Mouse (Mus musculus): ENCODE measurements around the gene Gm28551. TPM values are rescaled to one million over a fixed set of nuclear protein-coding genes. Genes with fewer than 3 reads are reported as not detected.

The Gm28551 gene
- polyA plus RNA-seq, 1 experiment, result 0.97 TPM

DNA sequence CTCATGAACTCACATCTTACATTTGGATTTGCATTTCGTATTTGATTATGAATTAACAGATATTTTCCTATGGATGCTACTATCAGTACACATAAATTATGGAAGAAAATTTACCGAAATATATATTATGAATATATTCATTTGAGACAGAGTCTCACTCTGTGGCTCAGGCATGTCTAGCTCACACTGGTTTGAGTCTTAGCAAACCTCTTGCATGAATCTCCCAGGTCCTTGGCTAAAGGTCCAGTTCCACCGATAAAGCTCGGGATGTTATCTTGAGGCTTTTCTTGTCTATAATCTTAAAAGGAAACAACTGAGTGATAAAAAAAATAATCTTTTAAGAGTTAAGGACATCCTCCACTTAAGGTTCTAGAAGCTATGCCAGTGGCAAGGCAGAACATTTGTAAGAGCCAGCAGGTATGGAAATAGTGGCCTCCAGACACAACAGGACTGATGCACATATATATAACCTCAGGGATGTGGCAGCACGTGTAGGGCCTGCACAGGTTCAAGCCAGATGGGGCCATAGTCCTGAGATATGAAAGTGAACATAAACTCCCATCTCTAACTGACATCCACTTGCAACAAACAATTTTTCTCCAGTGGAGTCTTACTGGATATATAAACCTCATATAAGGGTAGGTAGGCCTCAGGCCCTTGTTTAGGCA, 27.5 kb downstream of the Gm28551 start:
- no peak for DNase-seq (ENCODE audit: low read depth)
- no peak for TF ChIP-seq CTCF (IDR thresholded peaks at IDR 0.05; ENCODE audit: borderline replicate concordance, extremely low read depth, insufficient read depth, insufficient read length)
- no peak for TF ChIP-seq POLR2A (IDR thresholded peaks at IDR 0.05; ENCODE audit: borderline replicate concordance, extremely low read depth, insufficient read depth, insufficient read length, poor library complexity, severe bottlenecking)

DNA sequence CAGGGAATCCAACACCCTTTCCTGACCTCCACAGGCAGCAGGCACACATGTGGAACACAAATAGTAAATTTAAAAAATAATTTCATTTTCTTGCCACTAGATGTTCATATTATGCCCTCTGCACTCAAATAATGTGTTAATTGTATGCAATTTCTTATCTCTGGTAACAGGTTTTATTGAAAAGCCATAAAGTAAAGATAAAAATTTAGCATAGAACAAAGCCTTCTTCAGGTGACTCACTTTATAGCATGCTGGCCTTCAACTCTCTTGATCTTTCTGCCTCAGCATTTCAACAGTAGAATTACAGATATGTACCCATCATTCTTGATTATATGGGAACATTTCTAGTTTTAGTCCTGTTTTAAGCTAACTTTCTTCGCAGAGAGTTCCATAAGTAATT, 28.2 kb downstream of the Gm28551 start:
- no peak for DNase-seq (ENCODE audit: low read depth)
- TF ChIP-seq POLR2A (IDR thresholded peaks at IDR 0.05; ENCODE audit: borderline replicate concordance, extremely low read depth, insufficient read depth, insufficient read length, poor library complexity, severe bottlenecking) (no peak), CTCF (IDR thresholded peaks at IDR 0.05; ENCODE audit: borderline replicate concordance, extremely low read depth, insufficient read depth, insufficient read length) (no peak)

DNA sequence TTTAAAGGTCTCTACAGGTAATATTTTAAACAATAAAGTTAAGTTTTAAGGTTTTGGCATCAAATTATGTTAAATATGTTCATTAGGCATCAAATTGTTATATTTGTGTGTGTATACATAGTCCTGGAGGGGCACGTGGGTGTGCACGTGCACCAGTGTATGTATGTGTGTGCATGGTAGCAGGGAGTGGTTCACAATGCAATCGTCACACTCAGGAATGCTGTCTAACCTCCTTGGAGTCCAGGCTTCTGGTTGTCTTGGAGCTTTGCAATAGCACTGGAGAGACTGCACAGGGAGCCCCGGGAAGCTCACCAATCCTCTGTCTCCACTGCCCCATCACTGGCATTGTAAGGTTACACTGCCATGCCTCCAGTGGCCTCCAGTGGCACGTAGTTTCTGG, 29.2 kb downstream of the Gm28551 start:
- TF ChIP-seq CTCF (IDR thresholded peaks at IDR 0.05; ENCODE audit: borderline replicate concordance, extremely low read depth, insufficient read depth, insufficient read length) (no peak), POLR2A (IDR thresholded peaks at IDR 0.05; ENCODE audit: borderline replicate concordance, extremely low read depth, insufficient read depth, insufficient read length, poor library complexity, severe bottlenecking) (no peak)
- no peak for DNase-seq (ENCODE audit: low read depth)

DNA sequence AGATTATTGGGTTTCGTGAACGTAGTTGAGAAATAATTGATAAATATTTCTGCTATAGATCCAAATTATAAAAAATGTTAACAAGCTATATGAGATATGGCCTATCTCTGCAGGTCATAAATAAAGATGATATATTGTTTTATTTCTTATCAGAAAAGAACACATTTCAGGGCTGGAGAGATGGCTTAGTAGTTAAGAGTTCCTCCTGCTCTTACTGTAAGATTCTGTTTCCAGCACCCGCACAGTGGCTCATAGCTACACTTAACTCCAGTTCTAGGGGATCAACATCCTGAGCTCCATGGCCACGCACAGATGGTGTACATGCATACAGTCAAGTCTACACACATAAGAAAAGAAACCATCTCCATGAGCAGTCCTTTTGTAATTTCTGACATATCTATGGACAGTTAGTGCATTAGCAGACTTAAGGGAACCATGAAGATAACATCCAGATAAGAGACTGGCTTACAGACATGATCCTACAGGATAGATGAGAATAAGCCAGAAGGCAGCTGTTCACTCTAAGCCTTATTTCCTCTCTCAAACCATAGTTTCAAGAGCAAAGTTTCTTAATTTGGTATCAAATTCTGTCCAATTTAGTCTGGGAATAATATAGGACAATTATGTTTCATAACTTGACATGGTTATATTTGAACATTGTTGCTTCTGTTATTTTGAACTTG, 30.7 kb downstream of the Gm28551 start:
- no peak for TF ChIP-seq CTCF (IDR thresholded peaks at IDR 0.05; ENCODE audit: borderline replicate concordance, extremely low read depth, insufficient read depth, insufficient read length)
- TF ChIP-seq POLR2A (IDR thresholded peaks at IDR 0.05; ENCODE audit: borderline replicate concordance, extremely low read depth, insufficient read depth, insufficient read length, poor library complexity, severe bottlenecking), result no peak
- DNase-seq (ENCODE audit: low read depth), result no peak

DNA sequence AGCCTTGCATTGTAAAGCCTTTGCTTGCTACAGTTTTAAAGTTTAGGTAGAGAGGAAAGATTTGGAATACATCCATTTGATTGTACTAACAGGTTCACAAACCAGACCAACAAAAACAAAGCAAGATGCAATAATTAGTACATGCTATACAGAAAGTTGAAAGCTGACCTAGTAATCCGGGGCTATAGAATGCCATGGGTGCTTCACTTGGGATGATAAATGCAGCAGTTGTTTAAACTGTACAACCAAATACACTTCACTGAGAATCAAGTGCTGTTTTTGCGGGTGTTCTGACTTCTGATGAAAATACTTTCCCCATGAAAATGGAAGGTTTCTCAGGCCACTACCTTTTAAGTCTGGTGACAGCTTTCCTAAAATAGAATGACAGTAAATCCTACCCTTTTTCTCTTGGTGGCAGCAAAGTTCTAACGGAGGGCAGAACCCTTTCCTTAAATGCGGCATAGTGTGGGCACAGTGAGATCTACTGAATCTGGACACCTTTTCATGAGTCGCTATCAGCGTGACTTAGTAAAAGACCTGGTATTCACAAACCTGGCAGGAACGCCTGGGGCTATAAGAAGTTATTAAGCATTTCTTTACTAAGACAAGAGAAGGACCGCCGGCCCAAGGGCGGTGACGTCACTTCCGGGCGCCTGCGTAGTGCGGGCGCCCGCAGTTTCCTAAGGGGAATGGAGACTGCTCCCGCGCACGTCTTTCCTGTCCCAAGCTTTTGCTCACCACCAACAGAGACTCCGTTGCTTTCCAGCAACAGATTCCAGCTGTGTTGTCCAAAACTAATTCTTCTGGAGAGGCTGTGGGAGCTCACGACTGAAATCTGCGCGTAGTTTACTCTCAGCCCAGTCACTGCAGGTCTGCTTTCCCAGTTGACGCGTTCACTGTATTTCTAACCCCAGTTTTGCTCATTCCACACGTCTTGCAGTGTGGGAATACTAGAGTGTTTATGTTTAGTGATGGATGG, 39.2 kb downstream of the Gm28551 start, which contains the start of gene Osgepl1:
TSS of gene Osgepl1 (plus strand) at position 636 of the 979 bp plus-strand sequence.
- DNase-seq (ENCODE audit: low read depth), result peak; percentile 95
- TF ChIP-seq CTCF (IDR thresholded peaks at IDR 0.05; ENCODE audit: borderline replicate concordance, extremely low read depth, insufficient read depth, insufficient read length) (no peak), POLR2A (IDR thresholded peaks at IDR 0.05; ENCODE audit: borderline replicate concordance, extremely low read depth, insufficient read depth, insufficient read length, poor library complexity, severe bottlenecking) (peak; percentile 60; the same call in 1 of the 2 replicates)

DNA sequence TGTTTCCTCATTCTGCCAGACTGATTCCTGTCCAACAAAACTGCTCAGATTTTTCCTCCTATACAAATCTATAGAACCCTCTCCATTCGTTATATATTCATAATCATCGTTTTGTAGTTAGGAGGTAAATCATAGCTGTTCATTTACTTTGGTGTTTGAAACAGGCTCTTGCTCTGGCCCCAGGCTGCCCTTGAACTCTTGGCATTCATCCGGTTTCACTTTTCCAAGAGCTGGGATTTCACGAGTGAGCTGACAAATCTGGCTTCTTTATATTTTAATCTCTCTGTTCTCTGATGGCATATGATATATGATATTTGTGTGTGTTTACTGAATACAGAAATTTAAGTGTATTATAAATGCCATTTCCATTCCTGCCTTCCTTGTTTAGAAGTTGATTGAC, 52.0 kb downstream of the Gm28551 start:
- TF ChIP-seq POLR2A (IDR thresholded peaks at IDR 0.05; ENCODE audit: borderline replicate concordance, extremely low read depth, insufficient read depth, insufficient read length, poor library complexity, severe bottlenecking), result no peak
- no peak for TF ChIP-seq CTCF (IDR thresholded peaks at IDR 0.05; ENCODE audit: borderline replicate concordance, extremely low read depth, insufficient read depth, insufficient read length)
- no peak for DNase-seq (ENCODE audit: low read depth)

DNA sequence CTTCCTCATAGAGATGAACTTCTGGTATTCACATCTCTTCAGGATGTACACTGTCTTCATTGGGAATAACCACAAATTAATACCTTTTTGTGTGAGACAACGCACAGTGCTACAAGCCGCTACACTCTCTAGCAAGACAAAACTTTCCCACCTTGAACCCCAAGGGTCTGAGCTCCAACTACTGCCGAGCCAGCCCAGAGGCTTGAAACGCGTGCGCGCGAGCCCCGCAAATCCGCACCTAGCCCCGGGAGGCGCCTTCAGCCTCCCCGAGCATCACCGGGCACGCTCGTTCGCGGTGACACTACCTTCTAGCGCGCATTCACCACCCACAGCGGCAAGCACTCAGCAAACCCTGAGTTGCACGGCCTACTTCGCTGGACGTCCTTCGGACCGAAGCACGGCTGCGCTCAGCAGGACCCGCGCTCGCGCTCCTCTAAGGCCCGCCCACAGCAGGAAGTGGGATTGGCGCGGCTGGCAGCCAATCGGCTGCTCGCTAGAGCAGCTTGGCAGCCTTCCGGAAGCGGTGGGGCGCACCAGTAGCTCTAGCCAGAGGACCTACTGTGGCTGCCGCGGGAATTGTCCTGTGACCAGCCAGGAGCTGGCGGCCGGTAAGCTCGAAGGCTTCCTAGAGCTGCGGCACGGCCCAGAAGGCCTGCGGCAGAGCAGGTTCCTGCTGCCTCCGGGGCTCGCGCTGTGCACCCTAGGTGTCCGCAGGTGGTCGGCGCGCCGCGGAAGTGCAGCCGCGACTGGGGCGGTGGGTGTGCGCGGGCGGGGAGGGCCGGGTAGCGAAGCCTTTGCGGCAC, 55.7 kb downstream of the Gm28551 start, which contains the start of the genes Pms1, Ormdl1 and Gm28778:
TSS of gene Pms1 (minus strand) at position 438 of the 803 bp plus-strand sequence.
TSS of gene Ormdl1 (plus strand) at position 515 of the 803 bp plus-strand sequence.
TSS of gene Gm28778 (plus strand) at position 531 of the 803 bp plus-strand sequence.
- DNase-seq (ENCODE audit: low read depth), result peak; percentile 98
- TF ChIP-seq CTCF (IDR thresholded peaks at IDR 0.05; ENCODE audit: borderline replicate concordance, extremely low read depth, insufficient read depth, insufficient read length), result peak; percentile 18; the same call in 1 of the 2 replicates
- peak; percentile 70 for TF ChIP-seq POLR2A (IDR thresholded peaks at IDR 0.05; ENCODE audit: borderline replicate concordance, extremely low read depth, insufficient read depth, insufficient read length, poor library complexity, severe bottlenecking)

DNA sequence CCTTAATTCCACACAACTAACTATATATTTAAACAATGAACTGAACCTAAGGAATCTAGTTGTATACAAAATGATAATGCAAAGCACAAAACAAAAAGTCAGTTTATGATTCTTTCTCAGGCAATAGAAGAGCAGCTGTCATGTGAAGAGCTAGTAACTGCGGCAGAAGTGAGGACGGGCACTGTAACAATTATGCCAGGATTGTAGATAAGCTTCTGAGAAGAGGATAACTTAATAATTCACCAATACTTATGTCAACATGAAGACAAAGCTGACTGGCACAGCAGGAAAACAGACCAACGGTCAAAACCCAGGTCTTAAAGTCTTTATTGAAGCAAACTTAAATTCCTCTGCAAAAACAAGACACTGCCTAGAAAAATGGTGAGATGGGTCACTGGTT, 61.3 kb downstream of the Gm28551 start:
- TF ChIP-seq POLR2A (IDR thresholded peaks at IDR 0.05; ENCODE audit: borderline replicate concordance, extremely low read depth, insufficient read depth, insufficient read length, poor library complexity, severe bottlenecking) (no peak), CTCF (IDR thresholded peaks at IDR 0.05; ENCODE audit: borderline replicate concordance, extremely low read depth, insufficient read depth, insufficient read length) (no peak)
- no peak for DNase-seq (ENCODE audit: low read depth)

Other genes starting within 250 kb of the Gm28551 start
- 0.13 TPM in 1 of 2 replicates, not detected in the other for gene 1700019A02Rik, start 165.0 kb downstream of the Gm28551 start, polyA plus RNA-seq (2012; rRNA removed)
- 4.0 and 4.3 TPM in 2 replicates for gene Pms1, start 55.6 kb downstream of the Gm28551 start, polyA plus RNA-seq (2012; rRNA removed)
- 34.2 and 39.5 TPM in 2 replicates for gene Ormdl1, start 55.6 kb downstream of the Gm28551 start, polyA plus RNA-seq (2012; rRNA removed)
- 2.9 TPM in 2 replicates for gene Gm28778, start 55.6 kb downstream of the Gm28551 start, polyA plus RNA-seq (2012; rRNA removed)
- gene Osgepl1, start 39.0 kb downstream of the Gm28551 start, polyA plus RNA-seq (2012; rRNA removed), result 15.4 and 19.1 TPM in 2 replicates
- not detected in 2 replicates for gene Asdurf, start within 50 bp of the Gm28551 start, polyA plus RNA-seq (2012; rRNA removed)
- gene Asnsd1, start 85 bp upstream of the Gm28551 start, polyA plus RNA-seq (2012; rRNA removed), result 25.4 and 33.3 TPM in 2 replicates

Data from brain, embryonic 14.5 days (tissue).